Mouse (Mus musculus) right cerebral cortex, postnatal 10 days (tissue): ENCODE data around the gene Cd209g.
A peak's percentile ranks its signal among the peaks of the same experiment; 100 is the strongest.
"Not testable (repeated sequence)": the region's sequence is repeated elsewhere in the genome, so short reads cannot be mapped to it uniquely, and the experiment has no call there.

ENCODE experiments used
- DNase-seq, 2 experiments: peaks; one replicate each; pipeline ENCODE4 v3.0.0; 2021; ENCODE audit warnings: low spot score in 2 of 2

Gene Cd209g

DNA sequence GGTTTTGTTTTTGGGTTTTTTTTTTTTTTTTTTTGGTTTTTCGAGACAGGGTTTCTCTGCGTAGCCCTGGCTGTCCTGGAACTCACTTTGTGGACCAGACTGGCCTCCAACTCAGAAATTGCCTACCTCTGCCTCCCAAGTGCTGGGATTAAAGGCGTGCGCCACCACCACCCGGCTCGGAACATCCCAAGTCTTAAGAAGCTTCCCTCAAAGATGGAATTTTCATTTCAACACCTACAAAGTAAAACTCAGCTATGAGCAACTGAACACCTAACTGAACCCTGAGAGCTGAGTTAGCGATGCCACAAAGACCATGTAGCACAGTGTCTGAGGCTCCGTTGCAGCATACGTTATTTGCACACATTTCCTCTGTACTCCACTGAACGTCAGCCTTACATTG, at the start of gene Cd209g:
TSS of gene Cd209g (plus strand) at position 301 of the 400 bp plus-strand sequence.
- DNase-seq: no peak

DNA sequence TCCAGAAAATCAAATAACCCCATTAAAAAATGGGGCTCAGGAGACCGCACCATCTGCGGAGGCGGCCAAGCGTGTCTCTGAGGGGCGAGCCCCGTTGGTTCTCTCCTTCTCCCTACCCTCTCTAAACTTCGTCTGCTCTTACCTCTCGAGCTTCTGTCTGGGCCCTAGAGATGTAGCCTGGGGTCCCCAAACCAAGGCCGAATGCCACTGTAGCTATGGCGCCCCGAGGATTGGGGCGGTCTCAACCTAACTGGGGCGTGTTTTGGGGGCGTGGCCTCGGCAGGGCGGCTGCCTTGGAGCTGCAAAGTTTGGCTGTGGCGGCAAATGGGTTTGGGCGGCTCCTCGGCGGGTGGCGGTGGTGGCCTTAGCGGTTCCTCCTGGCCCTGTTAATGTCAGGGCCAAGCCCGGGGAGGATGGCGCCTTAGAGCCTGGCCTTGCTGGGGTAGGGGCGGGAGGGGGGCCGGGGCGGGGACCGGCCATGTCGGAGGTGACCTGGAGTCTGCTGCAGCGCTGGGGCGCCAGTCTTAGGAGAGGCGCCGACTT, 46.6 kb upstream of the Cd209g start:
- DNase-seq: not testable (repeated sequence)

DNA sequence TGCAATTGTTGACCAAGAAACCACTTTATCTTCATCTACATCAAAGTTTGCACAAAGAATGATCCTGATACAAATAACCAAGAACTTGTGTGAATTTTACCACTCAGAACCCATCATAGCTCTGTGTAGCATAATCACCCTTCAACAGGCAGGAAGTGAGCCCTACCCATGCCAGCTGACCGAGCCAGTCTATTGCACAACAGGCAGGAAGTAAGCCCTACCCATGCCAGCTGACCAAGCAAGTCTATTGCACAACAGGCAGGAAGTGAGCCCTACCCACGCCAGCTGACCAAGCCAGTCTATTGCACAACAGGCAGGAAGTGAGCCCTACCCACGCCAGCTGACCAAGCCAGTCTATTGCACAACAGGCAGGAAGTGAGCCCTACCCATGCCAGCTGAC, 45.4 kb upstream of the Cd209g start:
- DNase-seq: not testable (repeated sequence)

DNA sequence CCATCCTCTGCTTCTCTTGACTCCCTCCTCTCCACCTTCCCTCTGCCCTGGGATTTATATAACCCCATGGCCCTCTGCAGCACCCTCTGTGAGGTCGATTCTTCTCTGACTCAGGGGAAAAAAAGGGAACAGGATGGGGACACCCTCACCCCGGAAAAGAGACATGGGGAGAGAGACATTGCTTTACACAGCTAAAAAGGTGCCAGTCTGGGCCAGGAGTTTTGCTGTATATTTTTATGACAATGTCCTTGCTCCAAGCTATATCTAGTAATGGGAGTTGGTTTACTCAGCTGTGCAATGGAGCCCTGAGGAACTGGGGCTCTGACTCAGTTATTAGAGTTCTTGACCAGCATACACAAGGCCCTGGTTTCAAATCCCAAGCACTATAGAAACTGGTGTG, 28.2 kb upstream of the Cd209g start, which contains the start of gene Cd209f:
TSS of gene Cd209f (minus strand) at position 101 of the 400 bp plus-strand sequence.
- not testable (repeated sequence) for DNase-seq

DNA sequence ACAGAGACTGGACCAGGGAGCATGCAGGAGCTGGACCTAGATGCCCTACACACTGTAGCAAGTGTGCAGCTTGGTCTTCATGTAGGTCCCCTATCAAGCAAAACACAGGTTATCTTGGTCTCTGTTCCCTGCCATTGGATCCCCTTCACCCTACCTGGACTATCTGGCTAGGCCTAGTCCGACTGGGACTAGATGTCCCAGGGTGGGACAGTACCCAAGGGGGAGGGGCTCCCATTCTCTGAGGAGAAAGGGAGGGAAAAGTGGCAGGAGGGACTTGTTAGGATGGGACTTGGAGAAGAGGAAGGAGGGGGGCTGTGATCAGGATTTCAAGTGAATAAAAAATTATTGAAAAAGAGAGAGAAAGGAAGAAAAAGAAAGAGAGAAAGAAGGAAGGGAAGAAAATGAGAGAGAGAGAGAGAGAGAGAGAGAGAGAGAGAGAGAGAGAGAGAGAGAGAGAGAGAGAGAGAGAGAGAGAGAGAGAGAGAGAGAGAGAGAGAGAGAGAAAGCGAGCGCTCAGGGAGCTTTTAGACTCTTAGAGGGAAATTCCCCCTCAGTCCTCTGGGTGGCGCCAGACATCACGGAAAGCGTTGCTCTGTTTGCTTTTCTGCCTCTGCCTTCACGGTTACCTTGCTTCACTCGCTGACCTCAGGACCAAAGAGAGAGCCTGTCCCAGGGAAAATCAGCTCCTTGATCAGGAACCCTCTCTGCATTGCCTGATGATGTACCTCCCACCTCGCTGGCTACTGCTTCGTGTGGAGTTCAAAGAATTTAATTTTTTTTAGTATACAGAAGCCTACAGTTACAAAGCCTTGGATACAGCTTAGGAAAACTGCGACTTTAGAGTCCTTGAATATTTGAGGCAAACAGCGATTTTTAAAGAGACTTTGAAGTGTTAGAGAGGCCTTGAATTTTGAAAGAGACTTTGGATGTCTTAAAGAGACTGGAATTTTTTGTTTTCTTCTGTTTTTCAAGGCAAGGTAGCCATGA, 6.1 kb downstream of the Cd209g start:
- DNase-seq: peak; percentile 72 to 83

DNA sequence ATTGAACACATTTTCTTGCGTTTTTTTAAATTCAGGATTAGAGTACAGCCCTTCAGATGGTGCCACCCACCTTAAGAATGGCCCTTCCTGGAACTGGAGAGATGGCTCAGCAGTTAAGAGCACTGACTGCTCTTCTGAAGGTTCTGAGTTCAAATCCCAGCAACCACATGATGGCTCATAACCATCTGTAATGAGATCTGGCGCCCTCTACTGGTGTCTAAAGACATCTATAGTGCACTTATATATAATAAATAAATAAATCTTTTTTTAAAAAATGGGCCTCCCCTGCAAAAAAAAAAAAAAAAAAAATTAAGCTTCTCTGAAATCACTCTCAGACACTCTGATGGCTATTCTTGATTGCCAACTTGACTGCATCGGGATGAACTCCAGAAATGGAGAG, 7.8 kb downstream of the Cd209g start:
- DNase-seq: no peak

DNA sequence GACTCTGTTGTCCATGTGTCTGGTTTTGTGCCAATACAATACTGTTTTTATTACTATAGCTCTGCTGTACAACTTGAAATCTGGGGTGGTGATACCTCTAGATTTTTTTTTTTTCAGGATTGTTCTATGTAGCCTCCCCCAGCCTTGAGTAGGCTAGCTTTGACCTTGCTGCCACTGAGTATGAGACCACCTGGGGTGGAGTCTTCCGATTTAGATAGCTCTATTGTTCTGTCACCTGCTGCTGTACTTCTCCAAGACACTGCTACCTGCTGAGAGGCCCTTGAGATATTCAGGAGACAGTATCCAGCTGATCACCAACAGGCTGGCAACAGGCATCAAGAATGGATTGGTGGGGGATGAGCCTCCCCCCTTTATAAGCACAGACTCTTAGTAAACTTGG, 13.4 kb downstream of the Cd209g start:
- DNase-seq: no peak

DNA sequence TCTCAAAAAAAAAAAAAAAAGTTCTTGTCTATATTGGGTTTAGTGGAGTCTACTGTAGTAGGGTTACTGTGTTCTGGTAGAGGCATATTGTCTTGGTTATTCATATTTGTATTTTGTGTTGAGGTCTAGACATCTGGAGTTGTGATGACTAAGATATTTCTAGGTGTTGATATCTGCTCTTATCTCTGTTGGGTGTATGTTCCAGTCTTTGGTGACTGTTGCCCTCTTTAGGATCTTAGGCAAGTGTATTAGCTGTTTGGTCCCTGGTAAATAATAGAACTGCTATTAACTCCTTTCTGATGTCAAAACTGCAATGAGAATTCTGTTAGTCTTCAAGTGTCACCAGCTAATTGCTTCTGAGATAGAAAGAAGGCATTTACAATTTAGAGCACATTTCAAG, 21.0 kb downstream of the Cd209g start:
- no peak for DNase-seq

DNA sequence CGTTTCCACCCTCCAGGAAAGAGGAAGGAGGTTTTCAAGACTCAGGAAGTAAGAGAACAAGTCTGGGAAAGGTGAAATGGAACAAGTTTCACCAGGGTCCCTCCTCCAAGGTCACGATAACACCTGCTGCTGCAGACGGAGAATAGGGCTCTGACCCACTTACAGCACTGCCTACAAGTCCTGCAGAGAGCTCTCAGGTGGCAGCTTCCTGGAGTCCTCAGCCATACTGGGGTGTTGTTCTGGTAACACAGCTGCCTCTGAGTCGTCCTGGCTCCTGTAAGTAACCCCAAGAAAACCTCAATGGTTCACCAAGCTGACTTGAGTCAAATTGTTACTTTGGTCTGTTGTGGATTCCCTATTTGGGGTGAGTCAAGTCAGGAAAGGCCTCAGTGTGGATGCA, 28.9 kb downstream of the Cd209g start:
- DNase-seq: peak in 1 of 2 experiments; percentile 14

DNA sequence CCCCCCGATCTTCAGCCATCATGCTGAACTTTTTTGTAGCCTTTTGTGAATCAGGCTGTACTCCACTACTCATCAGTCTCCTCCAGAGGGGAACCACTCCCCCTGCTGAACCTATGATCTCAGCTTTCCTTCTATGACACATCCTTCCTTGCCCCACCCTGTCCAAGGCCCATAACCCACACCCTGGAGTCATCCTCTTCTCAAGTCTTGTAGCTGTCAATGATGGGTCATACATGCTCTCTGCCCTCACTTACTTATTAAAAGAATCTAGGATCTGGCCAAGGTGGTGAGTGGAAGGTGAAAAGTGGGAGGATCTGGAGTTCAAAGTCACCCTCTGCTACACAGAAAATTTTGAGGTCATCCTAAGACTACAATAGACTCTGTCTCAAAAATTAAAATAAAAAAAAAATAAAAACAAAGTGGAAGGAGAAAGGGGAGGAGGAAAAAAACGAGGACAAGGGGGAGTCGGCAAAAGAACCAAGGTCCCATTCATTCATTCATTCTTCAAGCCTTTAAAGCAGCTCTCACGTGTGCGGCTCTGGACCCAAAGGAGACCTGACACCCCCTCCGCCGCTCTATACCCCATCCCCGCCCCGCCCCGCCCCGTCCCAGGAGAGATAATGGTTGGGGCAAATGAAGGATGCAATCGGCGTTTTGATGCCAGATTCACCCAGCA, 31.4 kb downstream of the Cd209g start:
- peak in 1 of 2 experiments; percentile 34 for DNase-seq

DNA sequence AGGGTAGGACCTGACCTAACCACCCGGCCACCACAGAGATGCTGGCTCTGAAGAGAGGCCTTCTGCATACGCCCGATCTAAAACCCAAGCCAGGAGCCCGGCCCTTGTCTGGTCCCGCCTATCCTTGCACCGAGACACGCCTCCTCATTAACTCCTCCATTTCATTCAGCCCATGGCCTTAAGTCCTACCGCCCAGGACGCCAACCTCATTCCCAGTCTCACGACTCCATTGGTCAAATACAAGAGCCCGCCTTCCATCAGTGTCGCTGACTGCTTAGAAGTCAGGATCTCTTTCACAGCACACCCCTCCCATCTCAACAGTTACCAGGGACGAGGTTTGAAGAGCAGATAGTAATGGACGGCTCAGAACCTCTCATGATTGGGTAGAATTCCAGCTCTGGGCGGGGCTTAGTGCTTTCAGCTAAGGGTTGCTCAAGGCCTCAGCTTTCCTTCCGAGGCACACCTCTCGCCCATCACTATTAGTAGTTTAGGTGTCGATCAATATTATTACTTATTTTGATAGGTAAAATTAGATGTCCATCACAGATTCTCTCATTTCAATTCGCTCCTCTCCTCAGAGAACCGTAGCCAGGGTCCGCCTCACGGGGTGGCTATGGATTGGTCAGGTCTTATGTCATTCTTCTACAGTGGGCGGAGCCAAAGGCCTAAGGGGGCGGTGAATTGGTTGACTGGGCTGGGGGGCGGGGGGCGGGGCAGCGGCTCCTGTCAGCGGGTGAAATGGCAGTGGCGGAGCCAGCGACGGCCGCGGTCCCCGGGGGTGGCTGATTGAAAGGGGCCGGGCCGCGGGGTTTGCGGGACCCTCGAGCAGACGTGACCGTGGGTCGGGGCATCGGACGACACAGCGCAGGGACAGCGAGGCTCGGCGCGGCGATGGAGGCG, 32.2 kb downstream of the Cd209g start, which contains the start of gene Evi5l:
TSS of gene Evi5l (plus strand) at position 716 of the 900 bp plus-strand sequence.
- peak; percentile 100 for DNase-seq

DNA sequence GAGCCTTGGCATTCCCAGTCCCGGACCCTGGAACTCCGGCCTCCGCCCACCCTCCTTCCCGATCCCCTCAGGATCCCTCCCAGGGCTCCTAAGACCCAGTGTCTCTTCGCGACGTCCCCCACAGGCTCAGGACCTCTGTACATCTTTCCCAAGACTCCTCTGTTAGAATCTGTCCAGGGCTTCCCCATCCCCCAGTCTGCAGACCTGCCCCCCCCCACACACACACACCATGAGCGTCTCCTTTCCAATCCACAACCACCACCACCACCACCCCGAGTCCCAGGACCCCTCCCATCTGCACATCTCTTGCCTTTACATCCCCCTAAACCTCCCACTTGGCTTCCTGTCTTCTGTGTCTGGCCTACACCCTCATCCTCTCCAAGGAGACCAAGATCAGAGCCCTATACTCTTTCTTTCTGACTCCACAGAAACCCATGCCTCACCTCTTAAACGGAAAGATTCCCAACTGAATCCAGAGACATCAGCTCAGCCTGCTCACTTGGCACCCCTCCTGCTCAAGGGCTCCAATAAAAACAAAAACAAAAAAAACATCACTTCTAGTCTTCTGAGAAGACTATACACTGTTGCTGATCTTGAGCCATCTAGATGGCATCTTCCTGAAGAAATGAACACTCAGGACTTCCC, 33.1 kb downstream of the Cd209g start:
- peak in 1 of 2 experiments; percentile 50 for DNase-seq

DNA sequence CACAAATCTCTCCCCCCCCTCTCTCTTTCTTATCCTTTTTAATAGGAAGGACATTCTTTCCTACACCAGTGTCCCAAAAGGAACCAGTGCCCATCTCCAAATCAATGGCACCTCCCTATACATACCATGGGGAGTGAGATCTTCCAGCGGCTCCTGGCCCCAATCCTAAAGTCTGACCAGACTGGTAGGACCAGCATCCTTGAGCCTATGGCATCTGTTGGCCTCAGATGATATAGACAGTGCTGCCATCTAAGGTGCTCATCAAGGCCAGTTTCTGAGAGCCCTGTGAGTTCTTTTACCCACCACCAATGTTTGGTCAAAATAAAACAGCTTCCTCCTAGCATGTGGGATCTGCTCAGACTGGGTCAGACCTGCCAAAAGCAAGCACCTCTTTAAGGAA, 34.0 kb downstream of the Cd209g start:
- peak in 1 of 2 experiments; percentile 41 for DNase-seq

DNA sequence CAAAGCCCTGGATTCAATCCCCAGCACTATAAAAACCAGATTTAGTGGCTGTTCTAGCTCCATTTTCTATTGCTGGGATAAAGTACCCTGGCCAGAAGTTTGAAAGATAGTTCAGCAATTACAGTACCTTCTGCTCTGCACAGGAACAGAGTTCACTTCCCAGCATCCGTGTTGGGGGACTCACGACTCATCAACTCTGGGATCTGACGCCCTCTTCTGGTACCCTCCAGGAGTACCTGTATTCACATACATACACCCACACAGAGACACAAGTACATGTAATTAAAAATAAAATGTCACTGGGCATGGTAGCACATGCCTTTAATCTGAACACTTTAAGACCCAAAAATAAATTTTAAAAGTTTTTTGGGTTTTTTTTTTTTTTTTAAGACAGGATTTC, 38.6 kb downstream of the Cd209g start:
- DNase-seq: peak in 1 of 2 experiments; percentile 18

DNA sequence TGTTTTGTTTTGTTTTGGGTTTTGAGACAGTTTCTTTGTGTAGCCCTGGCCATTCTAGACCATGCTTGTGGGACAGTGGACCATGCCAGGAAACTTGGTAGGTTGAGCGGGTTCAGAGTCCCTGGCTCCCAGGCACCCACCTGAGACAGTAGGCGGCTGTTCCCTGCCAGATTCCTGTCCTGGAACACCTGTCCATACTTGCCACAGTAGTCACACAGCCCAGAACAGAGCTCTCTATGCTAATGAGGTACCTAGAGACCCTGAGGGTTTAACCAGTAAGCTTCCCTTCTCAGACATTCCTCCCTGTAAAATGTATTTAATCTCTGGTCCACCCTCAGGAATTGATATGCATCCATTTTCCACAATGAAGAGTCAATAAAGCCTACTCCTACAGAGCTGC, 40.1 kb downstream of the Cd209g start:
- peak in 1 of 2 experiments; percentile 18 for DNase-seq

DNA sequence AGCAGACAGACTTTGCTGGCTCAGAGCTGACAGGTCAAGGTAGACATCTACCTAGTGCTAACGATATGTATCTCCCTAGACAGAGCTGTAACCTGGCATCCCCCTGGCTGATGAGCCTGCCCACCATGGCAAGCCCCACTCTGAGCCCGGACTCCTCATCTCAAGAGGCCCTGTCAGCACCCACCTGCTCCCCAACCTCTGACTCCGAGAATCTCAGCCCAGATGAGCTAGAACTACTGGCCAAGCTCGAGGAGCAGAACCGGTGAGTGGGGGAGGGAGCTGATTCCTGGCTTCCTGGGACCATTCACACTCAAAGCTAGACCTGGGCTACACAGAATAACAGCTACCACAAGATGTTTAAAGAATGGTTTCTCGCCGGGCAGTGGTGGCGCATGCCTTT, 49.5 kb downstream of the Cd209g start:
- DNase-seq: no peak

DNA sequence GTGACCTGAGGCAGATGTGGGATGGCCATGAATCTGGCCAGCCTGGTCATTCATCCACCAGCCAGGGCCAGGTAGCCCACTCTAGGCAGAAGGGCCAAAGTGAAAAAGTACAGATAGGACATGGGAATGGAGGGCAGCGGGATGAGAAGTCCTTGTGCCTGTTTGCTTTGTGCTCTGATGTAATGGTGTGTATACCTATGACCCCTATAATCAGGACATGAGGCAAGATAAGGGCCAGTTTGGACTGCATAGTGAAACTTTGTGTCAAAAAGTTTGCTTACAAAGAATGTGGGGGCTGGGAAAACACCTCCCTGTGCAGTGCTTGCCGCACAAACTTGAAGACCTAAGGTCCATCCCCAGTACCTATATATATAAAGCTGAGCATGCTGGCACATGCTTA, 52.3 kb downstream of the Cd209g start:
- DNase-seq: no peak
